Mouse (Mus musculus): ENCODE data around the gene Tbc1d10c.

GRCm38 (mm10) chr19:4208563-4208962 is 17.5 kb upstream of the Tbc1d10c start:
- TF ChIP-seq POLR2A (IDR thresholded peaks at IDR 0.05; ENCODE audit: low read depth, low read length) (no peak), CTCF (IDR thresholded peaks at IDR 0.05; ENCODE audit: extremely low read depth, insufficient read length, insufficient replicate concordance, low read depth, low read length) (no peak)
